Mouse (Mus musculus) bone marrow macrophage, adult 2 months (primary cell): ENCODE measurements around the gene Gm49776.

Experiments
- CTCF ChIP-seq: IDR thresholded peaks from 2 replicates; pipeline ENCODE4 v1.5.1; 2012; ENCODE audit warnings: low read depth, mild to moderate bottlenecking, low read length, moderate library complexity
- POLR2A ChIP-seq: IDR thresholded peaks from 2 replicates; pipeline ENCODE4 v1.6.1; 2012; ENCODE audit warnings: mild to moderate bottlenecking, low read depth, low read length, borderline replicate concordance

- TF ChIP-seq POLR2A (no peak), CTCF (no peak)
These were observed 26.7 kb downstream of the Gm49776 start for GRCm38 (mm10) chr16:18231451-18231850.
